Mouse (Mus musculus): ENCODE data around the gene Spats1.

- TF ChIP-seq CTCF (IDR thresholded peaks at IDR 0.05; ENCODE audit: borderline replicate concordance, extremely low read depth, insufficient read depth, insufficient read length) = no peak
- no peak for TF ChIP-seq POLR2A (IDR thresholded peaks at IDR 0.05; ENCODE audit: borderline replicate concordance, extremely low read depth, insufficient read depth, insufficient read length, poor library complexity, severe bottlenecking)
Measured at GRCm38 (mm10) chr17:45489736-45490135, 14.5 kb upstream of the Spats1 start.
